Mouse (Mus musculus): Measurements from ENCODE around the gene Tmc3.

- no peak for TF ChIP-seq ZC3H11A (IDR thresholded peaks at IDR 0.05; ENCODE audit: borderline replicate concordance, low read depth, low read length)
- TF ChIP-seq MAFK (IDR thresholded peaks at IDR 0.05; ENCODE audit: insufficient read depth, low read depth, low read length), result no peak
- no peak for TF ChIP-seq ZNF384 (IDR thresholded peaks at IDR 0.05; ENCODE audit: low read depth, low read length)
Measured at GRCm38 (mm10) chr7:83659159-83660065, 74.7 kb downstream of the Tmc3 start.
